Mouse (Mus musculus): ENCODE data around the gene Rusc2. TPM values are rescaled to one million over a fixed set of nuclear protein-coding genes. Genes with fewer than 3 reads are reported as not detected.

Gene Rusc2
- total and polyA plus RNA-seq, 2 experiments from 2014 or later: 63.8 to 151 TPM

DNA sequence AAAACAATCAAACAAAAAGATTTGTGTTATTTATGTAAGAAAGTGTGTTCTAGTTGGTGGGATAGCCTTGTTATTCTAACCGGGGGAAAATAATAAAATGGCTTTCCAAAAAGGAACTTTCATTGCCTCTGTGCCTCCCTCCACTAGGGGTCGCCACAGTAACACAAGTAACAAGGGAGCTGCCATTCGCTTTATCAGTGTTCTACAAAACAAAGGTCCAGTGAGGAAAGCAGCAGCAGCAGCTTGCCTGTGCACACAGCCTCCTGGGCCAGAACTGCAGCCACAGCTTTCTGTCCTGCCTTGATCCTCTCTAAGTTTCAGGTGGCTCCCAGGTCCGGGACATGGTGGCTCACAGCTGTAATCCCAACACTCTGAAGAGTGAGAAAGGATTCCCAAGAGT, 49.9 kb downstream of the Rusc2 start:
- H3K4me2 ChIP-seq (ENCODE audit: low read depth, low read length): no peak overlapping the region

DNA sequence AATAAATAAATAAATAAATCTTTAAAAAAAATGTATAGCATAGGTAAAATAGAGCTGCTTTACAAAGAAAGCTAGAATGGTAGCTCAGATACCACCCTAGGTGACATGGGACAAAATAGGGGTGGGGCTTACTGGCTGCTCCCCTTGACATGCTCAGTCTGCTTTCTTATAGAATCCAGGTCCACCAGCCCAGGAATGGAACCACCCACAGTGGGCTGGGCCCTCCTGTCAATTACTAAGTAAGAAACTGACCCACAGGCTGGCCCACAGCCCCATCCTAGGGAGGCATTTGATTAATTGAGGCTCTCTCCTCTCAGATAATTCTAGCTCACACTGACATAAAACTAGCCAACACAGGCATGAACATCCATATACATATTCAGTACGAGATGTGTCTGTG, 51.1 kb downstream of the Rusc2 start:
- no peaks in the 10 kb centered on the region for H3K4me1 ChIP-seq (ENCODE audit: insufficient read depth, low read length)
- no peak overlapping the region for H3K27ac ChIP-seq
- DNase-seq (ENCODE audit: low spot score) (no peak), ATAC-seq (no peak)
- H3K9me3 ChIP-seq (ENCODE audit: low read length): no peaks in the 10 kb centered on the region
- no peak overlapping the region for H3K9ac ChIP-seq (replicated peaks; ENCODE audit: low read length)
- WGBS: 86% methylated on average over 1 of the region's 1 CpGs
- no peaks in the 10 kb centered on the region for H3K36me3 ChIP-seq (ENCODE audit: insufficient read depth, low read length)
- H3K4me3 ChIP-seq (ENCODE audit: low read length): no peak overlapping the region
- no peak for TF ChIP-seq CTCF (IDR thresholded peaks at IDR 0.05; ENCODE audit: low read depth)
- no peak overlapping the region for H3K4me2 ChIP-seq (ENCODE audit: low read depth, low read length)
- H3K27me3 ChIP-seq (ENCODE audit: insufficient read depth, low read length): no peaks in the 10 kb centered on the region

More for the DNA sequence above, 49.9 kb downstream of the Rusc2 start:
- ATAC-seq: peak; percentile 58
- Histone ChIP-seq H3K4me1 (ENCODE audit: insufficient read depth, low read length) (no peaks in the 10 kb centered on the region), H3K4me3 (ENCODE audit: low read length) (no peak overlapping the region), H3K9me3 (ENCODE audit: low read length) (no peaks in the 10 kb centered on the region), H3K27me3 (ENCODE audit: insufficient read depth, low read length) (no peaks in the 10 kb centered on the region), H3K27ac (peak overlapping the region; percentile 3; the same call in 1 of the 2 replicates), H3K9ac (replicated peaks; ENCODE audit: low read length) (no peak overlapping the region), H3K36me3 (ENCODE audit: insufficient read depth, low read length) (0 out of 2 replicates have a peak, but pooled peaks cover 7% of the 10 kb centered on the region)
- WGBS: 5% methylated on average over 4 of the region's 4 CpGs
- peak; percentile 94 for DNase-seq (ENCODE audit: low spot score)
- peak; percentile 95 for TF ChIP-seq CTCF (IDR thresholded peaks at IDR 0.05; ENCODE audit: low read depth)

DNA sequence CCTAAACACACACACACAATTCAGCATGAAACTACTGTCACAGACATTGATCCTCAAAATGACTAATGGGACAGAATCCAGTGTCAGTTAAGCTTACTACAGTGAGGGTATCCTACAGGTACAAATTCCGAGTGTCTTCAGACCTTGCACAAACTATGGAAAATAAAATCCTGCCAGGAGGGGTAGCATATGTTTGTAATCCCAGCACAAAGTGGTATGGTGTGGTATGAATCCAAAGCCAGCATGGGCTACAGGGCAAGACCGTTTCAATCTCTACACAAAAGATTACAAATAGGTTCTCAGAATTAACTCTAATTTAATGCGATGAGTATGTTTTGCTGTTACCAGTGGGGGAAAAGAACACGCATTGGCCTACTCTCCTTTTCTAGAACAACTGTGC, 59.9 kb downstream of the Rusc2 start, which contains the start of gene Tesk1:
TSS of gene Tesk1 (plus strand) at position 301 of the 400 bp plus-strand sequence.
- DNase-seq (ENCODE audit: low spot score) (no peak), ATAC-seq (peak; percentile 4; the same call in 1 of the 2 replicates)
- Histone ChIP-seq H3K4me3 (ENCODE audit: low read length) (peak within 1 kb of the TSS; percentile 96), H3K4me1 (ENCODE audit: insufficient read depth, low read length) (peaks cover 9% of the 10 kb centered on the region), H3K36me3 (ENCODE audit: insufficient read depth, low read length) (peaks cover 17% of the 10 kb centered on the region), H3K9ac (replicated peaks; ENCODE audit: low read length) (peak within 1 kb of the TSS; percentile 99), H3K27me3 (ENCODE audit: insufficient read depth, low read length) (no peaks in the 10 kb centered on the region), H3K27ac (peak within 1 kb of the TSS; percentile 91), H3K9me3 (ENCODE audit: low read length) (no peaks in the 10 kb centered on the region), H3K4me2 (ENCODE audit: low read depth, low read length) (peak within 1 kb of the TSS; percentile 93)
- 22% methylated on average over 4 of the region's 4 CpGs for WGBS
- TF ChIP-seq CTCF (IDR thresholded peaks at IDR 0.05; ENCODE audit: low read depth): no peak

DNA sequence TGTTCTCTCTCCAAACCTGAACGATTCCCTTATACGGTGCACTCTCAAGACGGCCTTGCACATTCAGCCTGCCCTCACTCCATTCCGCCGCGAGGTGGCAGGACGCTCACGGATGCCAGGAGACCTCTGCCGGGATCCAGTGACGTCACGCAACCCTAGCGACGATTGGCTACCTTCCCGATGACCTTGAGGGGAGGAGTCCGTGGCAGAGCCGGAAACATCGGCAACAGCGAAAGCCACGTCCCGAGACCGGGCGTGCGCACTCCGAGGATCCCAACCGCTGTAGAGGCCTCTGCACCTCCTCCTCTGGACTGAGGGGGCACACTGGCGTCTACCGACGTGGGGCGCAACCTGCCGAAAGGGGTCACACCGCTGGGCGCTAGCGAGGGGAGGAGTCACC, 60.3 kb downstream of the Rusc2 start:
- peak; percentile 96 for ATAC-seq
- WGBS: under 1% methylated on average over 33 of the region's 33 CpGs
- Histone ChIP-seq H3K27me3 (ENCODE audit: insufficient read depth, low read length) (no peaks in the 10 kb centered on the region), H3K36me3 (ENCODE audit: insufficient read depth, low read length) (peaks cover 21% of the 10 kb centered on the region), H3K27ac (peak overlapping the region; percentile 91), H3K4me2 (ENCODE audit: low read depth, low read length) (peak overlapping the region; percentile 93), H3K9ac (replicated peaks; ENCODE audit: low read length) (peak overlapping the region; percentile 99), H3K4me1 (ENCODE audit: insufficient read depth, low read length) (peaks cover 9% of the 10 kb centered on the region), H3K4me3 (ENCODE audit: low read length) (peak overlapping the region; percentile 96), H3K9me3 (ENCODE audit: low read length) (no peaks in the 10 kb centered on the region)
- peak; percentile 96 for TF ChIP-seq CTCF (IDR thresholded peaks at IDR 0.05; ENCODE audit: low read depth)
- peak; percentile 100 for DNase-seq (ENCODE audit: low spot score)

DNA sequence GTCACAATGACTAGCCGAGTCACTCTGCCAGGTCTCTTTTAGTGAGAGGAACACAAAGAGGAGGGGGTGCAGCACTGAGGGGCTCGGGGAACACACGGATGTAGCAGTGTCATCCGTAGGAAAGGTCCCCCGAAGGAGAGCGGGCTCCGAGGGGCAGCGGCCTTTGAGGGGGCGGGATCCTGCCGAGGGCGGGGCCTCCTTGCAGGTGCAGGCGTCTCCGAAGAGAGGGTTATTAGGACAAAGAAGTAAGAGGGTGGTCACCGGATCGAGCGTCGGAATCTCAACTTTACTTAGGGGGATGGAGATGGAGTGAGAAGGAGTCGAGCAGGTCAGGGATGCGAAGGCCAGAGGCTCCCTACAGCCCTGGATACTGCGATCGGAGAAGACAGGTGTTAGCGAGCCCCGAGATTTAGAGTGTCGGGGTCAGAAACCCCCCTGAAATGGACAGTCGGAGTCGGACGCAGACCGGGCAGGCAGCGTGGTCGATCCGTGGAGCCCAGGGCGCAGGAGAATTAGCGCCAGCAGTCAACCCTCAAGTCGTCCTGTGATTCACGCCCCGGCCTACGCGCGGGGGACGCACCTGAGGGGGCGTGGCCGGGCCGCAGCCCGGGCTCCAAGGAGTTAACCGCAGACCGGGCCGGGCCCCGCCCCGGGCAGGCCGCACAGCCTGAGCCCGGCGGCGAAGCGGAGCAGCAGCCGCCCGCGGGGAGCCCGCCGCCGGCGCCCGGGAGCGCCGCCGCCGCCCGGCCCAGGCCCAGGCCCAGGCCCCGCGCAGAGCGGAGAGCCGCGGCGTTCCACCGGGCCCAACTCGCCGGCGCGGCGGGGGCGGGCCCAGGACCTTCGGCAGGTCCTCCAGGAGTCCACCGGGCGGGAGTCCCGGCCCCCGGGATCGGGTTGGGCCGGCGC, 60.9 kb downstream of the Rusc2 start:
- 2% methylated on average over 83 of the region's 88 CpGs for WGBS
- DNase-seq (ENCODE audit: low spot score) (peak; percentile 87), ATAC-seq (peak; percentile 52)
- H3K27me3 ChIP-seq (ENCODE audit: insufficient read depth, low read length): no peaks in the 10 kb centered on the region
- H3K4me3 ChIP-seq (ENCODE audit: low read length): peak overlapping the region; percentile 96
- peaks cover 28% of the 10 kb centered on the region for H3K36me3 ChIP-seq (ENCODE audit: insufficient read depth, low read length)
- H3K9me3 ChIP-seq (ENCODE audit: low read length): no peaks in the 10 kb centered on the region
- peak overlapping the region; percentile 99 for H3K9ac ChIP-seq (replicated peaks; ENCODE audit: low read length)
- peak overlapping the region; percentile 91 for H3K27ac ChIP-seq
- H3K4me1 ChIP-seq (ENCODE audit: insufficient read depth, low read length): peaks cover 9% of the 10 kb centered on the region
- peak overlapping the region; percentile 93 for H3K4me2 ChIP-seq (ENCODE audit: low read depth, low read length)
- TF ChIP-seq CTCF (IDR thresholded peaks at IDR 0.05; ENCODE audit: low read depth): no peak

DNA sequence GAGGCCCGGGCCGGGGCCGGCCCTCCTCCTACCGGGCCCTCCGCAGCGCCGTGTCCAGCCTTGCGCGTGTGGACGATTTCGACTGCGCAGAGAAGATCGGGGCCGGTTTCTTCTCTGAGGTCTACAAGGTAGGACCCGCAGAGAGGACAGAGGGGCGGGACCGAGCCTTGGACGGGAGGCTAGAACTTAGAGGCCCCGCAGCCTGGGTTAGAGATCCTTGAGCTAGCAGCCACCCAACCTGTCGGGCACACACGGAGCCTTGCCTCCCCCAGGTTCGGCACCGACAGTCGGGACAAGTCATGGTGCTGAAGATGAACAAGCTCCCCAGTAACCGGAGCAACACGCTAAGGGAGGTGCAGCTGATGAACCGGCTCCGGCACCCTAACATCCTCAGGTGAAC, 61.7 kb downstream of the Rusc2 start:
- peak overlapping the region; percentile 91 for H3K27ac ChIP-seq
- H3K4me3 ChIP-seq (ENCODE audit: low read length): peak overlapping the region; percentile 96
- H3K36me3 ChIP-seq (ENCODE audit: insufficient read depth, low read length): peaks cover 29% of the 10 kb centered on the region
- peak overlapping the region; percentile 99 for H3K9ac ChIP-seq (replicated peaks; ENCODE audit: low read length)
- H3K27me3 ChIP-seq (ENCODE audit: insufficient read depth, low read length): no peaks in the 10 kb centered on the region
- no peak for TF ChIP-seq CTCF (IDR thresholded peaks at IDR 0.05; ENCODE audit: low read depth)
- H3K4me1 ChIP-seq (ENCODE audit: insufficient read depth, low read length): peaks cover 9% of the 10 kb centered on the region
- ATAC-seq: peak; percentile 5; the same call in 1 of the 2 replicates
- 1% methylated on average over 25 of the region's 28 CpGs for whole genome bisulfite sequencing
- H3K4me2 ChIP-seq (ENCODE audit: low read depth, low read length): peak overlapping the region; percentile 93
- peak; percentile 34 for DNase-seq (ENCODE audit: low spot score)
- no peaks in the 10 kb centered on the region for H3K9me3 ChIP-seq (ENCODE audit: low read length)

Data from hindbrain, postnatal 0 days (tissue).